Mouse (Mus musculus): Measurements from ENCODE around the gene Ptprg. TPM values are rescaled to one million over a fixed set of nuclear protein-coding genes. Genes with fewer than 3 reads are reported as not detected.

The Ptprg gene
- total and polyA plus RNA-seq, 3 experiments, result not detected

DNA sequence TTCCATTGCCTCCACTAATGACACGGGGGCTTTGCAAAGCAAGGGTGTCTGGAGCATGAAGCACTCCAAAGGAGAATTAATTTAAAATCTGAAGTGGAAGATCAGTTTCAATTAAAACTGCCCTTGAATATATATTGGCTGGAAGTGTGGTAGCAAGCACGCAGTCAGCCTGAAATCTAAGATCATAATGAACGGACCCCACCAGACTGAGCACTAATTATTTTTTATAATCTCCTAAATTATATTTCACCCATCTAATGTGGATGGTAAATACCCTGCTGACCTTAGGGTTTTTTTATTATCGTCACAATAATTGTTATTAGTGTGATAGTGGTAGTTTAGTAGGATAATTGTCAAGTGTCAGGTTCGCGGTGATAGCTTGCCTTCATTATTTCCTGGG, 397.0 kb downstream of the Ptprg start:
- no peak for DNase-seq (ENCODE audit: low read depth, low spot score)
- no peaks in the 10 kb centered on the region for H3K36me3 ChIP-seq (ENCODE audit: control insufficient read depth in 1 of 2, insufficient read depth in 2 of 2, low read length in 2 of 2)
- no peak for TF ChIP-seq NELFE (IDR thresholded peaks at IDR 0.05; ENCODE audit: low read depth, low read length)
- TF ChIP-seq GATA1 (IDR thresholded peaks at IDR 0.05; ENCODE audit: low read depth, low read length), result no peak
- no peak for TF ChIP-seq UBTF (IDR thresholded peaks at IDR 0.05; ENCODE audit: borderline replicate concordance, insufficient read depth, low read depth, low read length)
- TF ChIP-seq MAX (IDR thresholded peaks at IDR 0.05; ENCODE audit: low read length), result no peak
- TF ChIP-seq MAFK (IDR thresholded peaks at IDR 0.05; ENCODE audit: borderline replicate concordance, low read depth, low read length), result no peak
- no peak for TF ChIP-seq MYC (IDR thresholded peaks at IDR 0.05; ENCODE audit: low read depth, low read length)
- TF ChIP-seq MAZ (IDR thresholded peaks at IDR 0.05; ENCODE audit: low read depth, low read length), result no peak
- TF ChIP-seq BHLHE40 (IDR thresholded peaks at IDR 0.05; ENCODE audit: borderline replicate concordance, low read depth, low read length), result no peak
- no peak for TF ChIP-seq ELF1 (IDR thresholded peaks at IDR 0.05; ENCODE audit: low read depth, low read length)
- TF ChIP-seq ZC3H11A (IDR thresholded peaks at IDR 0.05; ENCODE audit: low read depth, low read length), result no peak
- no peak for TF ChIP-seq CHD1 (IDR thresholded peaks at IDR 0.05; ENCODE audit: low read depth, low read length)
- TF ChIP-seq RAD21 (IDR thresholded peaks at IDR 0.05; ENCODE audit: low read depth, low read length), result no peak
- no peak overlapping the region for H3K4me3 ChIP-seq (ENCODE audit: control insufficient read depth in 1 of 2, insufficient read depth in 1 of 2, low read depth in 2 of 2, low read length in 2 of 2)
- H3K27ac ChIP-seq (ENCODE audit: control insufficient read depth, low read depth, low read length), result no peak overlapping the region
- no peaks in the 10 kb centered on the region for H3K27me3 ChIP-seq (ENCODE audit: control insufficient read depth in 1 of 2, insufficient read depth in 2 of 2, low read length in 2 of 2)
- no peaks in the 10 kb centered on the region for H3K4me1 ChIP-seq (ENCODE audit: control insufficient read depth in 1 of 2, insufficient read depth in 2 of 2, low read length in 2 of 2)
- H3K9ac ChIP-seq (ENCODE audit: control insufficient read depth, low read depth, low read length, poor library complexity, severe bottlenecking), result no peak overlapping the region
- no peaks in the 10 kb centered on the region for H3K79me2 ChIP-seq (ENCODE audit: control insufficient read depth, insufficient read depth, low read length, poor library complexity)
- H3K9me3 ChIP-seq (replicated peaks; ENCODE audit: insufficient read depth, low read length), result no peaks in the 10 kb centered on the region

DNA sequence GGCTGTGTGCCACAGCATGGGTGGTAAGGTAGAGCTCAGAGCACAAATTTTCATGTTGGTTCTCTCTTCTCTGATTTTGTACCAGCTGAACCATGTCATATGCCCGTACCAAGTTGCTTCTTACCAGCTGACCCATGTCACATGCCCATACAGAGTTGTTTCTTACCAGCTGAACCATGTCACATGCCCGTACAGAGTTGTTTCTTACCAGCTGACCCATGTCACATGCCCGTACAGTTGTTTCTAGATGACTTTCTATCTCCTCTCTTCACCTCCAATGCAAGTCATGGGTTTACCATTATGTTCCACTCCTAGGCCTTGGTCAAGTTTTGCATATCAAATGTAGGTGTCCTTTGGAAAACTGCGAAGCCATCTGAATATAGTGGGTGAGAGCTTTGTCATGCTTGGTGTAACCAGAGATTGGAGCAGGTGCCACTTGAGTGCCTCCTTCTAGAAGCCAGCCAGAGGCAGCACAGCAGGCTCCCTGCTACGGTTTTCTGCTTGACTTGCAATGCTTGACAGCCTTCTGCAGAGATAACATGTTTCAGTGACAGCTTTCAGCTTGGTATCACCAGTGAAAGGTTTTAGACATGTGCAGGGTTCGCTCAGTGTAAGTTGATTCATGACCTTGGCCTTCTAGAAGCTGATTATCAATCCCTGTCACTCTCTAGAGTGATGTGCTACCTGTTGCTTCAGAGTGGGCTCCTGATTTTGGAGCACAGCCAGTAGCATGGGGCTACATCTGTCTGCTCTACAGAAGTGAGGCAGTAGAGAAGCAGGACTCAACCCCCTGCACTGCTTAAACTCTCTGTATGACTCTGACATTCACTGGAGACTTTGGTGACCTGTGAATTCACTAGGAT, 401.9 kb downstream of the Ptprg start:
- Histone ChIP-seq H3K4me1 (ENCODE audit: control insufficient read depth in 1 of 2, insufficient read depth in 2 of 2, low read length in 2 of 2) (no peaks in the 10 kb centered on the region), H3K9ac (ENCODE audit: control insufficient read depth, low read depth, low read length, poor library complexity, severe bottlenecking) (no peak overlapping the region), H3K9me3 (replicated peaks; ENCODE audit: insufficient read depth, low read length) (no peaks in the 10 kb centered on the region), H3K4me3 (ENCODE audit: control insufficient read depth in 1 of 2, insufficient read depth in 1 of 2, low read depth in 2 of 2, low read length in 2 of 2) (no peak overlapping the region), H3K27me3 (ENCODE audit: control insufficient read depth in 1 of 2, insufficient read depth in 2 of 2, low read length in 2 of 2) (no peaks in the 10 kb centered on the region), H3K36me3 (ENCODE audit: control insufficient read depth in 1 of 2, insufficient read depth in 2 of 2, low read length in 2 of 2) (no peaks in the 10 kb centered on the region), H3K27ac (ENCODE audit: control insufficient read depth, low read depth, low read length) (no peak overlapping the region), H3K79me2 (ENCODE audit: control insufficient read depth, insufficient read depth, low read length, poor library complexity) (no peaks in the 10 kb centered on the region)
- DNase-seq (ENCODE audit: low read depth, low spot score), result no peak
- TF ChIP-seq POLR2AphosphoS2 (IDR thresholded peaks at IDR 0.05; ENCODE audit: low read length) (no peak), MAZ (IDR thresholded peaks at IDR 0.05; ENCODE audit: low read depth, low read length) (no peak), ZC3H11A (IDR thresholded peaks at IDR 0.05; ENCODE audit: low read depth, low read length) (no peak), MXI1 (IDR thresholded peaks at IDR 0.05; ENCODE audit: low read depth, low read length) (no peak), ZKSCAN1 (IDR thresholded peaks at IDR 0.05; ENCODE audit: low read depth, low read length) (no peak), MYC (IDR thresholded peaks at IDR 0.05; ENCODE audit: low read depth, low read length) (no peak), MAX (IDR thresholded peaks at IDR 0.05; ENCODE audit: low read length) (no peak), ZNF384 (IDR thresholded peaks at IDR 0.05; ENCODE audit: low read depth, low read length) (no peak), NELFE (IDR thresholded peaks at IDR 0.05; ENCODE audit: low read depth, low read length) (no peak), BHLHE40 (IDR thresholded peaks at IDR 0.05; ENCODE audit: borderline replicate concordance, low read depth, low read length) (no peak), POLR2A (IDR thresholded peaks at IDR 0.05; ENCODE audit: control insufficient read depth in 1 of 2, insufficient read depth in 1 of 2, low read depth in 1 of 2, low read length in 2 of 2, poor library complexity in 1 of 2) (no peak), ZMIZ1 (IDR thresholded peaks at IDR 0.05; ENCODE audit: low read depth, low read length) (no peak)
